Mouse (Mus musculus) intestine, embryonic 15.5 days (tissue): ENCODE measurements around the gene Msi1. TPM values are rescaled to one million over a fixed set of nuclear protein-coding genes. Genes with fewer than 3 reads are reported as not detected.

Experiments used
- ATAC-seq: fragments of 200-750 bp; cut with Nextera tagmentation; 2 replicates; pipeline ENCODE4 v1.8.0; 2017; ENCODE audit warnings: moderate TSS enrichment, moderate library complexity
- H3K27ac ChIP-seq: fragments of 300-500 bp; sonication (generic); 2 replicates; pipeline ENCODE4 v1.5.1; 2015; ENCODE audit warnings: mild to moderate bottlenecking, inconsistent platforms
- H3K27me3 ChIP-seq: fragments of 300-500 bp; sonication (generic); replicated peaks from 2 replicates; pipeline ENCODE4 v1.6.1; 2015; ENCODE audit warnings: inconsistent platforms
- H3K36me3 ChIP-seq: fragments of 300-500 bp; sonication (generic); 2 replicates; pipeline ENCODE4 v1.6.1; 2015; ENCODE audit warnings: inconsistent platforms
- H3K4me1 ChIP-seq: fragments of 300-500 bp; sonication (generic); replicated peaks from 2 replicates; pipeline ENCODE4 v1.6.1; 2015; ENCODE audit warnings: inconsistent platforms
- H3K4me2 ChIP-seq: fragments of 300-500 bp; sonication (generic); replicated peaks from 2 replicates; pipeline ENCODE4 v1.6.1; 2015; ENCODE audit warnings: mild to moderate bottlenecking, inconsistent platforms
- H3K4me3 ChIP-seq: fragments of 300-500 bp; sonication (generic); replicated peaks from 2 replicates; pipeline ENCODE4 v1.5.1; 2015; ENCODE audit warnings: inconsistent platforms
- H3K9ac ChIP-seq: fragments of 300-500 bp; sonication (generic); 2 replicates; pipeline ENCODE4 v1.6.1; 2015; ENCODE audit warnings: inconsistent platforms
- H3K9me3 ChIP-seq: fragments of 300-500 bp; sonication (generic); 2 replicates; pipeline ENCODE4 v1.6.1; 2016; ENCODE audit warnings: inconsistent platforms
- WGBS: fragments of 180-500 bp; shearing (Covaris S2); methylation state at CpG from one replicate; pipeline ENCODE4 v1.1.7; 2015; 5-methylcytosine and 5-hydroxymethylcytosine counted together
- polyA plus RNA-seq: library from polyadenylated mRNA; unstranded; fragments of >200 nt; fragmentation: Nextera tagmentation; extraction: Ambion mirVana; gene quantifications from 2 replicates; pipeline ENCODE4 v1.2.1, GENCODE M21; 2015

The Msi1 gene
- polyA plus RNA-seq, 1 experiment from 2014 or later: 10.4 TPM

DNA sequence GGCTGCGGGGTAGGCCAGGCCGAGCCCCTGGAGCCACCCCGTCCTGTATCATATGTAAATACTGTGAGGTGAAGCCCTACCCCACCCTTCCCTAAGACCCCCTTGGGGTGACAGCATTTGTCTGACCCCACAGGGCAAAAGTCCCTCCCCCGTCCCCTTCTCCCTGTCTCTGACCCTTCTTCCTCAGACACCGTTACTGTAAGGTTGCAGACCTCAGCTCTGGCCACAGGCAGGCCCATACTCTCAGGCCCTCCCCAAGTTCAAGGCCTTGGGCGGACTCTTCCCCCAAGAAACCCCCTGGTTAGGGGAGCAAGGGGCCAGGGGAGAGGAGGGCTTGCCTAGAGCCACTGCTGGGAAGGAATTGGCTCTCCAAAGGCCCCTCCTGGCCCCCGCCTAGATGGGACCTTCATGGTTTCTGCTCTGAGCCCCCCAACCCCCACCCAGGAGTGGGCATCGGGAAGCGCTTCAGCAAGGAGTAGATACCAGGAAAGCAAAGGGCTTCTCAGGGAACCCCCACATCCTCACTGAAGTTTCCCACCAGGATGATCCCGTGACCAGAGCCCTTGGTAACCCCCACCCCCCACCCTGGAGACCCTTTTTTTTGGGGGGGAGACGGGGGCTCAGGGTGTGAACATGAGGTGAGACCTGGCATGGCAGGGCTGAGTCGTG lies 25.2 kb downstream of the Msi1 start:
- ATAC-seq: no peak
- H3K9ac ChIP-seq: no peak overlapping the region
- H3K36me3 ChIP-seq: peaks cover 3% of the 10 kb centered on the region; the same call in 1 of the 2 replicates
- H3K27me3 ChIP-seq: no peaks in the 10 kb centered on the region
- H3K4me3 ChIP-seq: no peak overlapping the region
- WGBS: 82% methylated on average over 12 of the region's 12 CpGs
- H3K4me1 ChIP-seq: 0 out of 2 replicates have a peak, but pooled peaks cover 3% of the 10 kb centered on the region
- H3K4me2 ChIP-seq: no peak overlapping the region
- no peak overlapping the region for H3K27ac ChIP-seq
- H3K9me3 ChIP-seq: no peaks in the 10 kb centered on the region

DNA sequence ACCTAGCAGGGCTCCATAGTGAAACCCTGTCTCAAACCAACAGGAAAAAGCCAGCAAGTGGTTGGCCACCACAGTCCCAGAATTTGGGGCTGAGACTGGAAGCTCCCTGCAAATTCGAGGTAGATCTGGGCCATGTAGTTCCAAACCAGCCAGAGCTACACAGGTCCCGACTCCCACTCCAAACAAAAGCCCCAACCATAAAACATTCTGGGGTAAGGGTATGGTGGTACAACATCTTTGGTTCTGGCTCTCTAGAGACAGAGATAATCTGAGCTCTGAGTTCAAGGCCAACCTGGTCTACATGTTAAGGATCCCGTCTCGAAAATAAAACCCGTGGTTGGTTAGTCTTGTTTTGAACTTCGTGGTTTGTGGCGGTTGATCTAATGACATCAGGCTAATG lies 26.4 kb downstream of the Msi1 start:
- 78% methylated on average over 7 of the region's 7 CpGs for WGBS
- H3K9me3 ChIP-seq: no peaks in the 10 kb centered on the region

DNA sequence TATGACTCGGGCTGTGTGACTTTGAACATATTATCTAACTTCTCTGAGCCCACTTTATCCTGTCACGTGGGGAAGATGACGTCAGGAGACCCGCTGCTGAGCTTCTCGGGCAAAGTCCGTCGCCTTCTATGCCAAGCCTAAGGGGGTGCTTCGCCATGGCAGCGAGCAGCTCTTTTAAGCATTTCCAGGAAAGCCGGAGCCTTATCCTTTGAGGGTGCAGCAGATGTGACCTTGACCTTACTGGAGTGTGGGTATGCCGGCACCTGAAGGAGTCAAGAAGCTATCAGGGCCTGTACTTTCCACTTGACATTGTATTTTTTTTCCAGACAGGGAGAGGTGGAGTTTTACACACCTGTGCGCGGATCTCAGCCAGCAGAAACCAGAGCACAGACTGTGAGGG lies 29.5 kb downstream of the Msi1 start:
- Histone ChIP-seq H3K4me1 (0 out of 2 replicates have a peak, but pooled peaks cover 3% of the 10 kb centered on the region), H3K27me3 (no peaks in the 10 kb centered on the region), H3K36me3 (no peaks in the 10 kb centered on the region), H3K4me2 (no peak overlapping the region), H3K9ac (no peak overlapping the region), H3K4me3 (no peak overlapping the region), H3K9me3 (no peaks in the 10 kb centered on the region), H3K27ac (no peak overlapping the region)
- 0 out of 2 replicates have a peak, but pooled peaks have one; percentile 15 for ATAC-seq
- WGBS: 51% methylated on average over 13 of the region's 13 CpGs

More for the DNA sequence above, 26.4 kb downstream of the Msi1 start:
- Histone ChIP-seq H3K9ac (no peak overlapping the region), H3K4me1 (0 out of 2 replicates have a peak, but pooled peaks cover 3% of the 10 kb centered on the region), H3K4me3 (no peak overlapping the region), H3K27ac (no peak overlapping the region), H3K27me3 (no peaks in the 10 kb centered on the region), H3K4me2 (no peak overlapping the region), H3K36me3 (peaks cover 3% of the 10 kb centered on the region; the same call in 1 of the 2 replicates)
- no peak for ATAC-seq

DNA sequence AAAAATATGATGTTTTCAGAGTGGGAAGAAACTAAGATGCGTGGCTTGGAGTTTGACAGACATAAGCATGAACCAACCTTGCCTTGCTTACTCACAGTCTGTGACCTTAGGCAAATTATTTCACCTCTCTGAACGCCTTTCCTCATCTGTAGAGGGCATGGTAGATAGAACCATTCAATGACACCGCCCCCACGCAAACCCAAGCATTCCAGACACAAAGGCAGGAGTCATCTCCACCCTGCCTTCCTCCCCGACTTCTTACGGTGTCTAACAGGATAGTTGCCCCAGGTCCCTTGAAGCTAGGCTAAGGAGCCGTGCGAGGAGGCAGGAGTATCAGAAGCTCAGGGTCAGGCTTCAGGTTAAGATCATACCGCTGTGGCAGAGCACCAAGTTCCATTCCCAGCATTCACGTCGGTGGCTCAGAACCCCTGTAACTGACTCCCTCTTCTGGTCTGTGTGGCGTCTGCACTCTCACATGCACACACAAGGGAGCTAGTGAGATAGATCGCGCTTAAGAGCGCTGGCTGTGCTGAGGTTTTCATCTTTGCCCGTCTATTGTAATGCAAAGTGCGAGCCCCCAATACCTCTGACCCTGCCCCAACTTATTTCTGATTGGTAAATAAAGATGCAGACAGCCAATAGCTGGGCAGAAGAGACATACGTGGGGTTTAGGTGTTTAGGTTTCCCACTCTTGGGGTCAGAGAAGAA lies 35.2 kb downstream of the Msi1 start:
- H3K4me3 ChIP-seq: no peak overlapping the region
- no peak overlapping the region for H3K4me2 ChIP-seq
- H3K36me3 ChIP-seq: no peaks in the 10 kb centered on the region
- no peaks in the 10 kb centered on the region for H3K27me3 ChIP-seq
- no peaks in the 10 kb centered on the region for H3K9me3 ChIP-seq
- ATAC-seq: no peak
- H3K9ac ChIP-seq: no peak overlapping the region
- peaks cover 3% of the 10 kb centered on the region; the same call in 1 of the 2 replicates for H3K4me1 ChIP-seq
- no peak overlapping the region for H3K27ac ChIP-seq
- 81% methylated on average over 18 of the region's 18 CpGs for WGBS

DNA sequence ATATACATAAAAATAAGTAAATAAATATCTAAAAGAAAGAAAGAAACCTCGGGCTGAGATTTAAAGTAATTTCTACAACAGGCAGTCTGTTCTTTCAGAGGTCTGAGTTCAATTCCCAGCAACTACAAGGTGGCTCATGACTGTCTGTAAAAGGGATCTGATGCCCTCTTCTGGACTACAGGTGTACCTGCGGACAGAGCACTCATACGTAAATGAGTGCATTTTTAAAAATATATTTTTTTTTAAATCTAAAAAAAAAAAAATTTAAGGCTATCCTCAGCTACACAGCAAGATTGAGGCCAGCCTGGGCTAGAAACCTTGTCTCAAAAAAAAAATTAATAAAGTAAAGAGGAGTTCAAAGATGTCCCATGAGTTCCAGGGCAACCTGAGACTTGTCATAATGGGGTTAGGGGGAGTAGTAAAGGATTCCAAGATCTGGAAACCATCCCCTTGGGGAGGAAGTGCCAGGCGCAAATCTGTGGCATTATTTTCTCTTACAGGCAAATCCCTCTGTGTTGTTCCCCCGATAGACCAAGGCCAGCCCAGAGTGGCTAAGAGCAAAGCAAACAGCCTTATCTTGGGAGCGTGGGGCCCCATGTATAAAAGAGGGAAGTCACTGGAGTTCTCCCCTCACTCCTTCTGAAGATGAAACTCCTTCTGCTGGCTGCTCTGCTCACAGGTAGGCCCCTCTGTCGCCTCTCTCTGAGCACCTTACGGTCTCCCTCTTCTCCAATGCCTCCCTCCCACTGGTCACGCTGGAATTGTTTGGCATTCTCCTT lies 36.4 kb downstream of the Msi1 start, which contains the start of gene Pla2g1b:
Pla2g1b (plus strand) TSS at position 621 of the 779 bp plus-strand sequence.
- Histone ChIP-seq H3K4me1 (peaks cover 3% of the 10 kb centered on the region; the same call in 1 of the 2 replicates), H3K27me3 (no peaks in the 10 kb centered on the region), H3K4me3 (no peak within 1 kb of the TSS), H3K4me2 (0 out of 2 replicates have a peak within 1 kb of the TSS, but pooled peaks have one; percentile 22), H3K9ac (no peak within 1 kb of the TSS), H3K36me3 (no peaks in the 10 kb centered on the region), H3K9me3 (no peaks in the 10 kb centered on the region), H3K27ac (no peak within 1 kb of the TSS)
- ATAC-seq: peak; percentile 88
- 30% methylated on average over 9 of the region's 9 CpGs for WGBS

DNA sequence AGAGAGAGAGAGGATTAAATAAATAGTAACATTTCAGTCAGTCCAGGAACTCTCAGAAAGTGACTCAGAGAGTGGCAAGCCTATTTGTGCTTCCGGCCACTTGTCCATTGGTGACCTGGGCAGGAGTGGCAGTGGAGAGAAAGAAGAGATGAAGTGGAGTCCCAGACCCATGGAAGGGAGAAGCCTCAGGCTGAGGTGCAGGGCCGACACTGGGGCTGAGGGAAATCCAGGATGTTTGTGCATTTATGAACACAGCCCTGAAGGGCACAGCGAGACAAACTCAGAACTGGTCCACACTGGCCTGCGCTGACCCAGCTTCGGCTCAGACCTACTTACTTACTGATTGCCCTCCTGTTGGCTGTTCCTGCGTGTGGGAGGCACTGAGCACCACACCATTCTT lies 40.4 kb downstream of the Msi1 start:
- no peak for ATAC-seq
- Histone ChIP-seq H3K4me2 (no peak overlapping the region), H3K9ac (no peak overlapping the region), H3K9me3 (no peaks in the 10 kb centered on the region), H3K4me1 (peaks cover 3% of the 10 kb centered on the region; the same call in 1 of the 2 replicates), H3K27me3 (no peaks in the 10 kb centered on the region), H3K36me3 (no peaks in the 10 kb centered on the region), H3K4me3 (no peak overlapping the region), H3K27ac (no peak overlapping the region)
- WGBS: 68% methylated on average over 6 of the region's 6 CpGs

DNA sequence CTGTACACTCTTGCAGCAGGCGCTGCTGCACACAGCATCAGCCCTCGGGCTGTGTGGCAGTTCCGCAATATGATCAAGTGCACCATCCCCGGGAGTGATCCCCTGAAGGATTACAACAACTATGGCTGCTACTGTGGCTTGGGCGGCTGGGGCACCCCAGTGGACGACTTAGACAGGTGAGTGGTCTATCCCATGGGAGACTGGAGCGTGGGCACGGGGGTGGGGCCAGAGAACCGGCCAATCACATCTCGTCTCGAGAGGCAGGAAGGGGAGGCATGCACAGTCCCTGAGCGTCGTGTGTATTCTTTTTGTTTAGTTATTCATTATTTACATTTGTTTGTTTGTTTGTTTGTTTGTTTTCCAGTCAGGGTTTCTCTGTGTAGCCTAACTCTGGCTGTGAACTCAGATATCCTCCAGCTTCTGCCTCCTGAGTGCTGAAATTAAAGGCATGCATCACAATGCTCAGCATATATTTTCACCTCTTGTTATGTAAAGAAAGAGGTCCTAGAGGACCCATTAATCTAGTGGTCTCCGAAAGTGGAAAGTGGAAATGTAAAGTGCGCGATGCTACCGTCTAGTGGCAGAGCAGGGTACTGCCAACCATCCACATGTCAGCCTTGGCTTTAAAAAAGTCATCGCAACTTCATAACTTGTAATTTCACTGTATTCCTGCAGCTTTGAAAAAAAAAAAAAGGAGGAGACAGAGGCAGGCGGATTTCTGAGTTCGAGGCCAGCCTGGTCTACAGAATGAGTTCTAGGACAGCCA lies 41.5 kb downstream of the Msi1 start:
- H3K4me1 ChIP-seq: peaks cover 6% of the 10 kb centered on the region; the same call in 1 of the 2 replicates
- 36% methylated on average over 20 of the region's 20 CpGs for WGBS
- no peak for ATAC-seq
- no peak overlapping the region for H3K4me3 ChIP-seq
- H3K27me3 ChIP-seq: no peaks in the 10 kb centered on the region
- no peaks in the 10 kb centered on the region for H3K9me3 ChIP-seq
- H3K27ac ChIP-seq: no peak overlapping the region
- H3K9ac ChIP-seq: no peak overlapping the region
- H3K4me2 ChIP-seq: no peak overlapping the region
- no peaks in the 10 kb centered on the region for H3K36me3 ChIP-seq

DNA sequence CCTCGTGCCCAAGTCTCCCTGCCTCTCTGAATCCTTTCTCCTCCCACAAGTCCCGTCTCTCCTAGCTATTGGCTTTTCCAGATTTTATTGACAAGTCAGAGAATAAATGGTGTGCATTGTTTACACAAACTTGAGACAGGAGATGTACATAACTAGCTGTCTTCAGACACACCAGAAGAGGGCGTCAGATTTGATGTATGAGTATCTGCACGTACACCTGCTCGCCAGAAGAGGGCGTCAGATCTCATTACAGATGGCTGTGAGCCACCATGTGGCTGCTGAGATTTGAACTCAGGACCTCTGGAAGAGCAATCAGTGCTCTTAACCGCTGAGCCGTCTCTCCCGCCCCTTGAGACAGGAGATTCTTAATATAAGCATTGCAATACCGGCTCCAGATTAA lies 43.8 kb downstream of the Msi1 start:
- no peak overlapping the region for H3K4me3 ChIP-seq
- H3K36me3 ChIP-seq: peaks cover 6% of the 10 kb centered on the region; the same call in 1 of the 2 replicates
- no peak overlapping the region for H3K27ac ChIP-seq
- no peak overlapping the region for H3K9ac ChIP-seq
- no peak overlapping the region for H3K4me2 ChIP-seq
- 73% methylated on average over 10 of the region's 10 CpGs for WGBS
- no peak for ATAC-seq
- no peaks in the 10 kb centered on the region for H3K27me3 ChIP-seq
- 0 out of 2 replicates have a peak, but pooled peaks cover 5% of the 10 kb centered on the region for H3K4me1 ChIP-seq
- H3K9me3 ChIP-seq: no peaks in the 10 kb centered on the region

DNA sequence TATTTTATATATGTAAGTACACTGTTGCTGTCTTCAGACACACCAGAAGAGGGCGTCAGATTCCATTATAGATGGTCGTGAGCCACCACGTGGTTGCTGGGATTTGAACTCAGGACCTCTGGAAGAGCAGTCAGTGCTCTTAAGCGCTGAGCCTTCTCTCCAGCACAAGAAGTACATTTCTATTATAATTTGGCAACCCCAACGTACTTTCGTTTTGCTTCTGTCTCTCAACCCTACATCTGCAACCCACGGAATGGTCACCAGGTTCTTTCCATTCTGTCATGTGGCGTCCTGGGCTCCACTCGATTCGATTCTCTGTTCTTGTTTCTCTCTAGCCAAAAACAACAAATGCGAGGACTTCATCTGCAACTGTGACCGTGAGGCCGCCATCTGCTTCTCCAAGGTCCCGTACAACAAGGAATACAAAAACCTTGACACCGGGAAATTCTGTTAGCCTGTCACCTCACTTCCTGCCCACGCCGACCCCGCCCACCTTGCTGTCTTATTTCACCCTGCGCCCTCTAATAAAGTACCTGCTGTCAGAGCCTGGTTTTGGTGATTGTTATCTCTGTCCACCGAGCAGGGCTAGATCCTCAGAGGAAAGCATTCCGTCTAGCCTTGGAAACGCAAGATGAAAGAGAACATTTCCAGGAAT lies 44.9 kb downstream of the Msi1 start:
- H3K9me3 ChIP-seq: no peaks in the 10 kb centered on the region
- WGBS: 66% methylated on average over 22 of the region's 22 CpGs
- 0 out of 2 replicates have a peak, but pooled peaks cover 5% of the 10 kb centered on the region for H3K4me1 ChIP-seq
- ATAC-seq: no peak
- H3K4me2 ChIP-seq: no peak overlapping the region
- no peak overlapping the region for H3K9ac ChIP-seq
- H3K36me3 ChIP-seq: peaks cover 6% of the 10 kb centered on the region; the same call in 1 of the 2 replicates
- H3K27me3 ChIP-seq: no peaks in the 10 kb centered on the region
- no peak overlapping the region for H3K27ac ChIP-seq
- H3K4me3 ChIP-seq: no peak overlapping the region

DNA sequence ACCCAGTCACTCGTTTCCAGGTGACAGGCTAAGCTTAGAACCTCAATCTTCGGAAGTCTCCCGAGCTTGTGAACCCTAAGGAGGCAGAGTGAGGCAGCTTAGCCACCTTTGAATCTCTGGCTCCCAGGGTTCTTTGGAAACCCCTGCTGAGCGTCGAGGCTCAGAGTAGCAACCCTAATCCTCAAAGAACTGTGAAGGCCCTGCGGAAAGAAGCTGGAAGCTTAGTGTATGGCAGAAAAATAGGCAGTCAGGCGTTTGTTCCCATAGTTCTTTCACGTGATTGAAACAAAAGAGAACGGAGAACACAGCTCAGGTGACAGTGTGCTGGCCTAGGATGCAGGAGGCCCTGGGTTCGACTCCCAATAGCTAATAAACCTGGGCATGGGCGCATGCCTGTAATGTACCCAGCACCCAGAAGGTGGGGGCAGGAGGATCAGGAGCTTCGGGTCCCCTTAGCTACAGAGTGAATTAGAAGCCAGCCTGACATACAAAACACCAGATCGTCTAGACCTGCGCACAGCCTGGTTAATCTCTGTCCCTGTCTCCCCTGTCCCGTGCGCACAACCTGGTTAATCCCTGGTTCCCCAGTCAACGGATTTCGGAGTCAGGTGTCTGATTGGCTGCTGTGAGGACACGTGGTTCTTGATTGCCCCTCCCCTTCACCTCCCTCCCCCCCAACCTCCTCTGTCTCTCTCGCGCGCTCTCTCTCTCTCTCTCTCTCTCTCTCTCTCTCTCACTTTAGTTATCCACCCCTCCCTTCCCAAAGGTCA lies 46.1 kb downstream of the Msi1 start:
- peak; percentile 77 for ATAC-seq

More for the DNA sequence above, 46.1 kb downstream of the Msi1 start:
- Histone ChIP-seq H3K9ac (peak overlapping the region; percentile 33), H3K27ac (no peak overlapping the region), H3K4me1 (peaks cover 9% of the 10 kb centered on the region), H3K4me2 (peak overlapping the region; percentile 59), H3K27me3 (no peaks in the 10 kb centered on the region), H3K36me3 (peaks cover 6% of the 10 kb centered on the region; the same call in 1 of the 2 replicates), H3K4me3 (peak overlapping the region; percentile 35), H3K9me3 (no peaks in the 10 kb centered on the region)
- WGBS: 18% methylated on average over 22 of the region's 22 CpGs
